Mouse (Mus musculus) embryonic stem cell, embryonic (primary cell): ENCODE measurements around the gene Tmub1.

ENCODE experiments used
- CTCF ChIA-PET, 4 experiments: fragments of 300-600 bp in 2 of 4; fragments of 350-600 bp in 2 of 4; sonication (Branson Sonifier 250); formaldehyde crosslinking; loops; one replicate each; lab custom pipeline; 2022; ENCODE audit warnings: inconsistent platforms in 2 of 4; lab: Charles Lee
- POLR2A ChIA-PET, 4 experiments: fragments of 300-600 bp in 2 of 4; fragments of 350-600 bp in 2 of 4; sonication (Branson Sonifier 250); formaldehyde crosslinking; loops; one replicate each; lab custom pipeline; 2022; ENCODE audit warnings: antibody characterized with exemption in 4 of 4, inconsistent platforms in 1 of 4; lab: Charles Lee

Gene Tmub1

DNA sequence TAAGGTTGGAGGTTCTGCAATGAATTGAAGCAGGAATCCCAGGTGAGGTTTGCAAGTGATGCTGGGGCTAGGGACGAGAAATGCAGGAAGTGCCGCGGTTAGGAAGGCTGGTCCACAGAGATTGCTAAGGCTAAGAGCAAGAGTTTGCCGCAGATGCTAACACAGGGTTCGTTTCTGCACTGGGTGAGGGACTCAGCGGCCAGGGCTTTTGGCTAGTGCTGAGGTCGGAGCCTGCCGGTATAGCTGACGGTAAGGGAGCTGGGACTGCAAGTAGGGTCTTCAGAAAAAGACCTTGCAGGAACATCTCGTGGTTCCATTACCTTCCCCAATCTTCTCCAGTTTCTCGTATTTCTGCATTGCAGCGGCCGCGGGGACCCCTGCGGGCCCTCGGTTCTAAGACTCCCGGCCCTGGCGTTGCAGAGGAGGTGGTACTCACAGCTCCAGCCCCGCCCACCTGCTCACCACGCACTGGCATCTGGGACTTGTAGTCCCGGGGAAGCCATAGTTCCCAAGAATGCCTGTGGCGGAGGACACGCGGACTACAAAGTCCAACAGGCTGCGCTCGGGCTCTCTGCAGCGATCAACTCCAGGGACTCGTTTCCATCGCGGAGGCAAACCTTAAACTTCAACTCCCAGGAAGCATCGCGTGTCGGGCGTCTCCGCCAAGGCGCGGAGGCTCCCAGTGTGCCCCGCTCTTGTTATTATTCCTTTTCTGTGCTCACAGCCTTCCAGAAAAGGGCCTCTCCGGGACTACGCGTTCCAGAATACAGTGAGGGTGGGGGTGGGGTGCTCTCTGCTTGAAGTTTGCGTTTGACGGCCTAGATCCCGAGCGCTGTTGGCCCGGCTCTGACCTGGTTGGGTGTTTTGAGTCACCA lies 24.3 kb downstream of the Tmub1 start, which contains the start of the genes Cdk5 and Slc4a2:
Gene Cdk5, minus strand, starts transcription at position 402 of the 875 bp plus-strand sequence.
Gene Slc4a2, plus strand, starts transcription at position 709 of the 875 bp plus-strand sequence.
- ChIA-PET CTCF (interaction anchor here in 3 of 4 experiments (0.7 to 1.5 kb wide), 9 partner anchors 12 to 174 kb away, joined by 3 to 14 read pairs (median 4); partner anchors contain the start of gene Abcb8 (in 2 of the 3)), POLR2A (interaction anchor here in 3 of 4 experiments (0.5 to 4.2 kb wide), 35 partner anchors 10 to 328 kb away, joined by 3 to 25 read pairs (median 4); partner anchors contain the start of genes Asic3 (in 2 of the 3), Fastk (in 2 of the 3), Tmub1 (in 2 of the 3) and Abcb8 (in 1 of the 3))

DNA sequence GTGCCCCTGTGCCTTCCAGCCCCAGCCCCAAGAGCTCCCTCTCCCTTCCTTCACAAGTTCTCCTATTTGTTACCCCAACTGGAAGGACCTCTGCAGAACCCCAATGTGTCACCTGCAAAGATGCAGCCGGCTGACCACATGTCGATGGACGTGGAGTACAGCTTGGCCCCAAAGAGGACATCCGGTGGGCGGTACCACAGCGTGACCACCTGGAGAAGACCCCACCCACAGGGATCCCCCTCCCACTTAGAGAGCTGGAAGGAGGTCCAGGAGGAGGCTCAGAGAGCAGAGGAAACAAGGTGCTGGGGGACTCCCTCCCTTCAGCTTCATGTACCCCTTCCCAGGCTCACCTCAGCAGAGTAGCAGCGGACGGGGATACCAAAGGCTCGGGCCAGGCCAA lies 27.3 kb downstream of the Tmub1 start:
- ChIA-PET CTCF (interaction anchor here in 2 of 4 experiments (0.6 to 1.2 kb wide), 2 partner anchors 85 to 216 kb away, joined by 4 read pairs; no protein-coding TSS in a partner anchor), POLR2A (interaction anchor here in 2 of 4 experiments (0.8 to 2.0 kb wide), 3 partner anchors 14 to 25 kb away, joined by 3 to 7 read pairs (median 4); partner anchors contain the start of gene Fastk (in 2 of the 2))

DNA sequence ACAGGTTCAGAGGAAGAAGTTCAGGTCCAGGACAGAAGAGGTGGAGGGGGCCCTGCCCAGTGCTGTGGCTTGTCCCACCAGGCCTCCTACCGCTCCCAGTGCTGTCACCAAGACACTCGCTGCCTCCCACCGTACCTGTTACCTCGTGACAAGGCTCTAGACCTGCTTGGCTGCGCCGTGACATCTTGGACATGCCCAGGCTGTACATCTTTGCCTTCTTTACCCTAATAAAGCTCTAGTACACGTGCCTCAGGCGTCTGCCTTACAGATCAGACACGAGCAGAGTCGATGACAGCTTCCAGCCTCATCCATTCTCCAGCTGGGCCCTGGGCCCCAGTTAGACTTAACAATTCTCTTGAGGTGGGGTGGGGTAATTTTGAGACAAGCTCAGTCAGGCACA lies 30.1 kb downstream of the Tmub1 start:
- ChIA-PET POLR2A (interaction anchor here in 2 of 4 experiments (1.2 to 4.0 kb wide), 8 partner anchors 11 to 34 kb away, joined by 4 to 27 read pairs (median 12); partner anchors contain the start of genes Abcb8 (in 2 of the 2) and Fastk (in 1 of the 2)), CTCF (interaction anchor here in 2 of 4 experiments (1.2 to 5.0 kb wide), 8 partner anchors 10 to 183 kb away, joined by 3 to 76 read pairs (median 12); partner anchors contain the start of genes Abcb8 (in 1 of the 2) and Atg9b (in 1 of the 2))

DNA sequence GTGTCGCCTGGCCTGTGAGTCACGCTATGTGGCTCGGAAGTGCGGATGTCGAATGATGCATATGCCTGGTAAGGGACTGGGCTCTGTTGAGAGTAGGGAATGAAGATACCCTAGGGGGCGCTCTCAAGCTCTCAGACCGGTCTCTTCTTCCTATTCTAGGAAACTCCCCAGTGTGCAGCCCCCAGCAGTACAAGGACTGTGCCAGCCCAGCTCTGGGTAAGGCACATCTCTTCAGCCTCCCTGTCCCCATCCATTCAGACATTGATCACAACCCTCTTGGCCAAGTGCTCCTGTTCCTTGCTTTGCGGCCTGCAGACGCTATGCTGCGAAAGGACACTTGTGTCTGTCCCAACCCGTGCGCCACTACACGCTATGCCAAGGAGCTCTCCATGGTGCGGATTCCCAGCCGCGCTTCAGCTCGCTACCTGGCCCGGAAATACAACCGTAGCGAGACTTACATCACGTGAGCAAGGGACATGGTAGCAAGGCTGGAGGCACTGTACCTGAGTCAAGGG lies 31.4 kb downstream of the Tmub1 start:
- CTCF ChIA-PET = interaction anchor here (0.5 to 5.0 kb wide), 87 partner anchors 8 to 595 kb away, joined by 3 to 76 read pairs (median 5); partner anchors contain the start of genes Abcb8 (in 4 of the 4), Tmub1 (in 4 of the 4), Atg9b (in 3 of the 4) and Fastk (in 3 of the 4)
- POLR2A ChIA-PET = interaction anchor here (0.5 to 4.0 kb wide), 47 partner anchors 8 to 356 kb away, joined by 3 to 27 read pairs (median 4); partner anchors contain the start of genes Tmub1 (in 4 of the 4), Abcb8 (in 2 of the 4), Atg9b (in 2 of the 4) and Fastk (in 2 of the 4)

DNA sequence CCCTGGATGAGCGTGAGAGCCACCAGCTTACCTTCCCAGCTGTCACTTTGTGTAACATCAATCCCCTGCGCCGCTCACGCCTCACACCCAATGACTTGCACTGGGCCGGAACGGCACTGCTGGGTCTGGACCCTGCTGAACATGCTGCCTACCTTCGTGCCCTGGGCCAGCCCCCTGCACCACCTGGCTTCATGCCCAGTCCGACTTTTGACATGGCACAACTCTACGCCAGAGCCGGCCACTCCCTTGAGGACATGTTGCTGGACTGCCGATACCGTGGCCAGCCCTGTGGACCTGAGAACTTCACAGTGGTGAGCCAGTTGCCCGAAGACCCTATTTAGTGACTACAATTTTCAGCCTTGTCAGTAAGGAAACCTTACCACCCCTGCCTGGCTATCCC lies 33.7 kb downstream of the Tmub1 start:
- ChIA-PET POLR2A (interaction anchor here in 2 of 4 experiments (0.6 to 4.0 kb wide), 11 partner anchors 9 to 69 kb away, joined by 3 to 26 read pairs (median 4); partner anchors contain the start of genes Cdk5 (in 2 of the 2) and Slc4a2 (in 2 of the 2)), CTCF (interaction anchor here in 3 of 4 experiments (0.6 to 5.0 kb wide), 9 partner anchors 12 to 97 kb away, joined by 3 to 76 read pairs (median 4); partner anchors contain the start of genes Abcb8 (in 2 of the 3) and Atg9b (in 1 of the 3))

DNA sequence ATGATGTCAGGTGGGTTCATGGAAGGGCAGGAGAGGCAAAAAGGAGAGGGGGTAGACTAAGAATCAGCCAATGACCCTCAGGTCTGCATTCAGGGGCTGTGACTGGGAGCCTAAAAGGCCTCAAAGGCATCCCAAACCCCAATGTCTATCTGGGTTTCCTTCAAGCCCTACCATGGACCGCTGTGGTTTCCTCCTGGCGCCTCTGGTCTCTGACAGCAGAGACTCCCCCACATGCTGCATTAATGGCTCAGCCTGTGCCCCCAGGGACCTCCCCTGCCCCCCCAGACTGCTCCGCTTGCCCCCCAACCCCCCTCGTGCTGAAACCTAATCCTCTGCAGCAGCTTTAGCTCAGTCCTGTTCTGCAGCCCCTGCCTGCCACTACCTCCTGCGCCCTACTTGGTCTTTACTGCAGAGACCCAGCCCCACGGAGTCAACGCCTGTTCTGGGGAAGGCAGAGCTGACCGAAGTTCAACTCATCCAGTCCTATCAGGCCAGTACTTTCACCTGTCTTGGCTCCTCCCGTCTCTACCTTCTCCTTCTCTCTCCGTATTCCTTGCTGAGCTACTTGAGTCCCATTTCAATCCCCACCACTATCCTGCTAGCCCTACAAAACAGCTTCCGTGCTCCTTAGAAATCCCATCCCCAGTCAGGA lies 34.5 kb downstream of the Tmub1 start, which contains the start of gene Asic3:
Gene Asic3, plus strand, starts transcription at position 351 of the 652 bp plus-strand sequence.
- ChIA-PET POLR2A (interaction anchor here in 3 of 4 experiments (0.6 to 2.8 kb wide), 13 partner anchors 10 to 94 kb away, joined by 3 to 10 read pairs (median 3); partner anchors contain the start of genes Cdk5 (in 2 of the 3) and Slc4a2 (in 2 of the 3)), CTCF (interaction anchor here in 3 of 4 experiments (1.0 to 5.0 kb wide), 8 partner anchors 13 to 97 kb away, joined by 3 to 76 read pairs (median 4); partner anchors contain the start of genes Abcb8 (in 2 of the 3) and Atg9b (in 1 of the 3))

DNA sequence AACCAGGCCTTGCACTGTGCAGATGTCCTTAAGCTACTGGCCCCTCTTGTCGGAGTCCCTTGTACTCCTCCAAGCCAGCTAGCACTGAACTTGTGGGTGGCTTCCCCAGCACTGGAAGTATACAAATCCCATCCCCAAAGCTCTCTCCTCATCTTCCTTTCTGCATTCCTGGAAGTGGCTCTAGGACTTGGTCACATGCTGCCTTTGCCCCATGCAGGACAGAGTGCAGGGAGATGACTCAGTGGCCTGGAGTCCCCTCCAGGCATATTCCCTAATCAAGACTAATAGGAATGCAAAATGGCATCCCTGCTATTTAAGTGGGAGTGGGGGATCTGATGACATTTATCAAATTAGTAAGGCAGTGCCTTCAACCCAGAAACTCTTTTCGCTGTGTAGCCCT lies 35.6 kb downstream of the Tmub1 start:
- POLR2A ChIA-PET = interaction anchor here in 2 of 4 experiments (1.2 to 2.8 kb wide), 4 partner anchors 11 to 18 kb away, joined by 3 to 10 read pairs (median 8); partner anchors contain the start of genes Cdk5 (in 2 of the 2) and Slc4a2 (in 2 of the 2)
- CTCF ChIA-PET = interaction anchor here in 1 of 4 experiments (1.5 kb wide), 1 partner anchor 15 kb away, joined by 4 read pairs; no protein-coding TSS in a partner anchor

DNA sequence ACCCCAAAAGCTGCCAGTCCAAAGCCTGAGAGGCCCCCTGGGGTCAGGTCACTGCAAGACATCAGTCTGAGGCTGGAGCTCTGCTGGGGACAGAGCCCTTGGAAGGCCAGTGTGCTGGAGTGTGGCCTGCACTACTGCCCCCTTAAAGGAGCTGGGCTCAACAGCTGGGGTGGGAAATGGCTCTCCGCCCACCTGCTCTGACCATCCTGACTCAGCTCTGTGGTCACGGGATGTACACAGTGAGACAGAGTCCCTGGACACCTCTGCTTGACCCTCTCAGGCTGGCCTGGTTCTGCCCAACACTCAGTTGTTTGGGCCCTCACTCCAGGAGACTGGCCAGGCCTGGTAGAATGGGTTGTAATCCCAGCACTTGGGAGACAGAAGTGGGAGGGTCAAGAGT lies 38.2 kb downstream of the Tmub1 start:
- ChIA-PET POLR2A (interaction anchor here in 3 of 4 experiments (0.5 to 5.2 kb wide), 11 partner anchors 10 to 543 kb away, joined by 3 to 25 read pairs (median 5); partner anchors contain the start of genes Cdk5 (in 2 of the 3), Slc4a2 (in 2 of the 3) and Abcb8 (in 1 of the 3)), CTCF (interaction anchor here in 3 of 4 experiments (0.6 to 1.7 kb wide), 6 partner anchors 12 to 969 kb away, joined by 3 to 13 read pairs (median 4); partner anchors contain the start of gene Abcb8 (in 2 of the 3))

DNA sequence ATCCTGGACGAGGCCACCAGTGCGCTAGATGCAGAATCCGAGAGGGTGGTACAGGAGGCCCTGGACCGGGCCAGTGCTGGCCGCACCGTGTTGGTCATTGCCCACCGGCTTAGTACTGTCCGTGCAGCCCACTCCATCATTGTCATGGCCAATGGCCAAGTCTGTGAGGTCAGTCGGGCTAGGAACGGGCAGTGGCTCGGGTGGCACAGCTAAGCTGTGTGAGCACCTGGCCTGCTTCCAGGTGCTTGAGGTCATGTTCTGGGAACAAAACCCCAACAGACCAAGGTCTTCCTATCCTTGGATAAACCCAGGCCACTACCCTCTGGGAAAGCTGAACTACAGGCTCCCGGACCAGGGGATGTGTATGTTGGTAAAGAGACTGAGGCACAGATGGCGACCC lies 39.0 kb downstream of the Tmub1 start:
- ChIA-PET POLR2A (interaction anchor here (0.5 to 5.2 kb wide), 10 partner anchors 9 to 542 kb away, joined by 3 to 25 read pairs (median 5); partner anchors contain the start of genes Abcb8 (in 1 of the 4), Cdk5 (in 1 of the 4) and Slc4a2 (in 1 of the 4)), CTCF (interaction anchor here in 3 of 4 experiments (0.6 to 2.5 kb wide), 7 partner anchors 8 to 77 kb away, joined by 3 to 13 read pairs (median 4); partner anchors contain the start of gene Abcb8 (in 1 of the 3))

DNA sequence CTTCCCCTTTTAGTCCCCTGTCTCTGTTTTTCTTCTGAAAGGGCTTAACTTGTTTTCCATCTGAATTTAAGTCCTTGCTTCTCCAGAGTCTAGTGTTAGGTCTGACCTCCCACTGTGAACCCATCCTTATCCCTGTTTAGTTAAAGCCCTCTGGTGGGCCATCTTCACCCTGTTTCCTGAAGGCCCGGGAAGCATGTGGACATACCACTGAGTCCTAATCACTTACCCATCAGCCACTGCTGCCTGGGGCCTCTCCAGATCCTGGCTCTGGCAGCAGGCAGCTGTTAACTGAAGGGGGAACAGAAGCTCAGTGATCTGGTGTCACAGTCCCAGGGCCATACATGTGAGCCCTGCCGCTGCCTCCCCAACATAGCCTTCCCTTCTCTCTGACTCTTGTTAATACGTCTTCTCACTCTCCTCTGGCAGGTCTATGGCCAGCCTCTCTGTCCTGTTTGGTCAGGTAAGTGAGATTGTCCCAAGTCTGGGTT lies 42.2 kb downstream of the Tmub1 start:
- ChIA-PET POLR2A (interaction anchor here in 1 of 4 experiments (0.7 to 5.6 kb wide), 3 partner anchors 9 to 11 kb away, joined by 3 to 26 read pairs (median 8); partner anchors contain the start of gene Abcb8), CTCF (interaction anchor here in 3 of 4 experiments (0.8 to 8.0 kb wide), 6 partner anchors 9 to 12 kb away, joined by 3 to 35 read pairs (median 7); partner anchors contain the start of gene Abcb8 (in 2 of the 3))

DNA sequence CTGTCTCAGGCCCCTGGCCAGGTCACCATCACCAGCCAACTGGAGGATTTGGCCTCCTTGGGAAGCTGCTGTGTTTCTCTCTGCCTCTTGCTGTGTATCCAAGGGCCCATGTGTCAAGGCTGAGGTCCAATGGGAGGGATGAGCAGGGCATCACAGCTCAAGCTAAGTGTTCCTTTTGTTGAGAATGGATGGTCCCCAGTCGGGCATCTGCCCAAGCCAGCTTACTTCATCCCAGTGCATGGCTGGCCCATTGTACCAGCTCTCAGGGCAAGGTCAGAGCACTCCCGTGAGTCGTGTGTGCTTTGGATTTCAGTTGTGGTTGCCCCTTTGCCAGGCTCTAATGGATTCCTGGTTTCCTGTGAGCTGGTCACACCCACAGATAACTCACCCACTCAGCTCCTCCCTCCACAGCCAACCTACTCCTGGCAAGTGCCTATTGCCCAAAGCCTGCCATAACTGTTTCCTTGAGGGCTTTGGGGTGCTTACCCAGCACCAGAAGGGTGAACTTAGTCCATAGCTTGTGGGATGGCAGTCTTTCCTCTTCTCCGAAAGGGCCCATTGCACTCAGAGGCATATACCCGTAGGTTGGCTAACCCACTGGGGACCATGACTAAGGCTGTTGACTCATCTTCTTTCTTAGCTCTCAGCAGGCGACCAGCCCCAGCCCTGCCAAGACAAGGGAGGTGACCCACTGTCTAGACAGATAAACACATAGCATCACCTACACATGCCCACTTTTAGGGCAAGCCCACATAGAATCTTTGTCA lies 42.9 kb downstream of the Tmub1 start:
- POLR2A ChIA-PET = interaction anchor here in 3 of 4 experiments (0.7 to 5.6 kb wide), 5 partner anchors 8 to 12 kb away, joined by 3 to 26 read pairs (median 6); partner anchors contain the start of gene Abcb8 (in 1 of the 3)
- CTCF ChIA-PET = interaction anchor here in 2 of 4 experiments (0.8 to 8.0 kb wide), 4 partner anchors 11 kb away, joined by 3 to 35 read pairs (median 10); partner anchors contain the start of gene Abcb8 (in 2 of the 2)

DNA sequence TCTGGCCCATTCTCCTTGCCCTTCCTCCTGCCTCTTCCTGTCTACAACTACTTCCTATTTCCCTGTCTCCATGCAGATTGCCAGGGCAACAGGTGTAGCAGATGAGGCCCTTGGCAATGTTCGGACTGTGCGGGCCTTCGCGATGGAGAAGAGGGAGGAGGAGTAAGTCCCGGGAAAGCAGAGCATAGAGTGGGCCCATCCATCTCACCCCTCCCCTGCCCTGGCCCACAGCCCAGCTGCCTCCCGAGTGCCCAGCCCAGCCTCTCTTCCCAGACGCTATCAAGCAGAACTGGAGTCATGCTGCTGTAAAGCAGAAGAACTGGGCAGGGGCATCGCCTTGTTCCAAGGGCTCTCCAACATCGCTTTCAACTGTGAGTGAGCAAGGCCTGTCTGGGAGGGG lies 45.7 kb downstream of the Tmub1 start:
- ChIA-PET CTCF (interaction anchor here in 1 of 4 experiments (8.0 kb wide), 1 partner anchor 14 kb away, joined by 35 read pairs; no protein-coding TSS in a partner anchor), POLR2A (interaction anchor here in 1 of 4 experiments (1.1 kb wide), 1 partner anchor 42 kb away, joined by 3 read pairs; no protein-coding TSS in a partner anchor)

DNA sequence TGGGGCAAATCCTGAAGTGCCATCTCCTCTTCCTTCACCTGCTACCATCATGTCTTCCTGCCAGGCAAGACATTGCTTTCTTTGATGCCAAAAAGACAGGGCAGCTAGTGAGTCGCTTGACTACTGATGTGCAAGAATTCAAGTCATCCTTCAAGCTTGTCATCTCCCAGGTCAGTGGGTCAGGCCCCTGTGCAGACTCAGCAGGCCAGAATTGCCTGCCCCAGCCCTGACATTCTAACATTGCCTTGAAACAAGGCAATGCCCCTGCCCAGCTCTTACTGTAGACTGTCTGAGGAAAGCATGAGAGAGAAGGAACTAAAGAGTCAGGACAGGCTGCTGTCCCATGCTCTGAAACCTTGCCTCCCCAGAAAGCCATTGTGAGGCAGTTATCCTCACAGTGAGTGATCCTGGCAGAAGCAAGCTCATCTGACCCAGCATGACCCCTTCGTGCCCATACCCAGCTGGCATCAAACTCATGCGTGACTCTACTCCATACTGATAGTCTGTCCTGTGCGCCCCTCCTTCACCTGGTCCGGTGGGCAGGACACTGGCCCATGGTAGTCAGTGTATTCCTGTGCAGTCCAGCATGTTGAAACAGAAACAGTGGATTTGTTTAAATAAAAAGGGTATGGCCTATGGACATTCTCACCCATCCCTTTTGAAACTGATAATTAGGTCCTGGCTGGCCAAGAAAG lies 46.6 kb downstream of the Tmub1 start:
- ChIA-PET CTCF (interaction anchor here in 3 of 4 experiments (0.6 to 8.0 kb wide), 7 partner anchors 15 to 584 kb away, joined by 3 to 35 read pairs (median 4); no protein-coding TSS in a partner anchor), POLR2A (interaction anchor here in 2 of 4 experiments (0.9 to 2.0 kb wide), 7 partner anchors 12 to 64 kb away, joined by 3 to 6 read pairs (median 3); partner anchors contain the start of gene Asic3 (in 2 of the 2))

DNA sequence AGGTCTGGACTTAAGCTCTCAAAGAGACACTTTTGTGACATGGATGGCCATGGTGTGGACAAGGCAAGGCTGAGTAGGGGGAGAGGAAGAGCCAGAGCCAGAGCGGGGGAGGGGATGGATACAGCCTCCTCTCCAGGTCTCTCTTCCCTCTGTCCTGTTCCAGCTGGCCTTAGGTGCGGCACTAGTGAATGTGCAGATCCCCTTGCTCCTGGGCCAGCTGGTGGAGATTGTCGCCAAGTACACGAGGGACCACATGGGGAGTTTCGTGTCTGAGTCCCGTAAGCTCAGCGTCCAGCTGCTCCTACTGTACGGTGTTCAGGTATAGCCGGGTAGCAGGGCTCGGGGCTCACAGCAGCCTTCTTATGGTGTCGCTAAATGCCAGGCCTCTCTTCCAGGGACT lies 47.3 kb downstream of the Tmub1 start:
- CTCF ChIA-PET = interaction anchor here (0.6 to 8.0 kb wide), 12 partner anchors 8 to 584 kb away, joined by 3 to 35 read pairs (median 4); no protein-coding TSS in a partner anchor
- POLR2A ChIA-PET = interaction anchor here in 2 of 4 experiments (0.9 to 2.0 kb wide), 11 partner anchors 9 to 64 kb away, joined by 3 to 6 read pairs (median 4); partner anchors contain the start of gene Asic3 (in 2 of the 2)
